Mouse (Mus musculus): ENCODE data around the gene Mrc1.
"Not testable (repeated sequence)": the region's sequence is repeated elsewhere in the genome, so short reads cannot be mapped to it uniquely, and the experiment has no call there.

Gene Mrc1

DNA sequence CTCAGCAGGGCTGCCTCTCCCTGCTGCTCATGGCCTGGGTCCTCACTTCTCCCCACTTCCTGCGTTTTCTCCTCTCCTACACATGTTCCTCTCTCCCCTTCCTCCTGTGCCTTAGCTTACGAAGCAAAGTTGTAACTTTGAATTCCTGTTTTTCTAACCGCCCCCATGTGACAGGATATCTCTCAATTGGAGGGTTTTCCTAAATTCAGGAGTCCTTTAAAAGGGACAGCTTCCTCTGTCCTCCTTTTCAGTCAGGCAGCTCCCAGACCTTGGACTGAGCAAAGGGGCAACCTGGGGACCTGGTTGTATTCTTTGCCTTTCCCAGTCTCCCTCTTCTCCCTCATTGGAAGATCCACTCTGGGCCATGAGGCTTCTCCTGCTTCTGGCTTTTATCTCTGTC lies at the start of gene Mrc1:
TSS of gene Mrc1 (plus strand) at position 244 of the 400 bp plus-strand sequence.
- no peak for DNase-seq (ENCODE audit: low spot score in 2 of 2)

DNA sequence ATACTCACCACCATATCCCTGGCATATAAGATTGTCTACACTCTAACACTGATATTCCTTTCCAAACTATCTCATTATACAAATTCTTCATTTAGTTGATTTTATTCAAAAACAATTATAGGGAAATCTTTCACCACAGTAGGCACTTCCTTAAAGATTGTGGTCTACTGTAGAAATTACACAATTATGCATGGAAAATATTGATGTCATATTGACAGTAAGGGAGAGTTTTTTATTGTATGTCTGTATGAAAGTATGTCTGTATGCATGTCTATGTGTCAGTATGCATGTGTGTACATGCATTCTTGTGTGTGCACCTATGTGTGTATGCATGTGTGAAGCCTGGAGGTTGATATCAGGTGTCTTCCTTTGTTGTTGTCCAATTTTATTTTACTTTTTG lies 44.8 kb upstream of the Mrc1 start:
- no peak for DNase-seq (ENCODE audit: low spot score in 2 of 2)

DNA sequence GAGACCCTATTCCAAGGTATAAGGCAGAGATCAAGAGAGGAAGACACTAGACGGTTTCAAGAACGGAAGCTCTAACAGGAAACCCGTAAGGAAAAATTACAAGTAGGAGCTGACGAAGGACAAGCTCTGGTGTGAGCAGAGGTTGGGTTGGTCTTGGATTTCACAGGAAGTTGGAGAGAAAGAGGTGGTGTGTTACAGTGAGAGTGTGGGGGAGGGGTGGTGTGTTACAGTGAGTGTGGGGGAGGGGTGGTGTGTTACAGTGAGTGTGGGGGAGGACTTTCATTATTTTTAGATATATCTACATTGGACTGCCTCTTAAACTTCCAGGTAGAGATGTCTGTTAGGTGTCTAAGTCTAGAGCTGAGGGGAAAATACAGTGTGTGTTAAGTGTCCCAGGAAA lies 38.5 kb upstream of the Mrc1 start:
- DNase-seq (ENCODE audit: low spot score in 2 of 2): no peak

DNA sequence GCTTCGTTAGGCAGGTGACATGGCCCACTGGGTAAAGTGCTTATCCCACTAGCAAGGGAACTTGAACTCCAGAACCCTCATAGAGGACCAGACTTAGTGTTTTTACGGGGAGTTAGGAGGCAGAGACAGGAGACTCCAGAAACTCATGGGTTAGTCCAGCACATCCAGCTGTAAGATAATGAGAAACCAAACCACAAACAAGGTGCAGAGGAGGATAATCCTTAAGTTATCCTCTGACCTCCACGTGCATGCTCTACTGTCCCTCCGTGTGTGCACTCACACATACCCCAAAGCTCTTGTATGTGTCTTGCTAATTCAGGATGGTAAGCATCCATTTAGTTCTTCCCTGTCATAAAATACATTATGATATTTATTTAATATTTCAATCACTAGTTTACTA lies 37.6 kb upstream of the Mrc1 start:
- no peak for DNase-seq (ENCODE audit: low spot score in 2 of 2)

DNA sequence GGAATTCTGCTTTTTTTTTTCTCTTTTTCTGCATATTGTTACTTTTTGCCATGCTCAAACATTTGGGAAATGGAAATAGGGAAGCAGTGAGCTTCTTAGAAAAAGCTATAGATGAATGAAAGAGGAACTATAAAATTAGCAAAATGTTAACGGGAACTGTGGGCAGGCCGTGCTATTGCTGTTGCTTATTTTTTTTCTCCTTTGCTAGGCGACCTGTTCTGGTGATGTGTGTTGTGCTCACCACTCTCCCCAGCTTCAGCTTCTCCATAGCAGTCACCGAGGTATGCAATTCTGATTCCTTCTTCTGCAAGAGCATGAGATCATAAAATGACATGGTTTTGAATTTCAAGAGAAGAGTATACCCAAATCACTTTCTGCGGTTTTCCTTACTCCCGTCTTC lies 37.1 kb upstream of the Mrc1 start:
- DNase-seq (ENCODE audit: low spot score in 2 of 2): no peak

DNA sequence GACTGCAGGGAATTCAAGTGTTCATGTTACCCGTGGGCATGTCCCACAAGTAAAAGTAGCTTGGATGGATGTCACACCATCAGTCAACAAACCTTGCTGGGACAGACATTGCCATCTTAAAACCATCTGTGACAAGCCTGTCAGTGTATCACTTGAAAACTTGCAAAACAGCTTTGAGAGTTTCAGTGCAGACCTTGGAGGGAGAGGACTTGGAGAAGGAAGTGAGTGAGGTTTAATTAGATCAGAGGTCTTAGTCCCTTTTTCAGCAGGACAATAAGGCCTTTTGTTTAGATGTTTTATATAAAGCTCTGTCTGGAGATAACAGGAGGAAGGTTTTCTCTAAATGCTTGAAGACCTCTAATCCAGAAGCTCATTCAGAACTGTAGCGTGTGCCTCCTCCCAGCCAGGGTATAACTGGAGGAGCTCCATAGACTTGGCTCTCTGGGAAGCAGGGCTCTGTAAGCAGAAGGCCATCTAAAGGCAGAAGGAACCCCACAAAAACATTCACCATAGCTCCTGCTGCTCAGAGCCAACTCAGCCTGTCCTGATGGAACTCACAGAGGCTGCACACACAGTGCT lies 30.8 kb upstream of the Mrc1 start:
- not testable (repeated sequence) for DNase-seq (ENCODE audit: low spot score in 2 of 2)

DNA sequence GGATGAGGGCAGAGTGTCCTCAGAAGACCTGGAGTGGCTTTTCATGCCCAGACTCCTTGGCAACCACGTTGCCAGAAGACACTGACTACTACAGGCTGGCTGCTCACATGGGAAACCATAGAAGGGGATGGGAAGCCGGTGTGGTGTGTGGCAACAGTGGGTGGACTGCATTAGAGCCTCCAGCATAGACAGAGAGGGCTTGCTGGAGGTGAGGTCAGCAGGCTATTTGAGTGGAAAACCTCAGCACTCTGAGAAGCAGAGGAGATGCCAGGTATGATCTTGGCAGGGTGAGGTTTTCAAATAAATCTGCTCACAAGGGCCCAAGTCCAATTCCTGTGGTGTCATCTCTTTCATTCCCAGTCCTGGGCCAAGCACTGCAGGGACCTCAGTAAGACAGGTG lies 29.6 kb upstream of the Mrc1 start:
- no peak for DNase-seq (ENCODE audit: low spot score in 2 of 2)

DNA sequence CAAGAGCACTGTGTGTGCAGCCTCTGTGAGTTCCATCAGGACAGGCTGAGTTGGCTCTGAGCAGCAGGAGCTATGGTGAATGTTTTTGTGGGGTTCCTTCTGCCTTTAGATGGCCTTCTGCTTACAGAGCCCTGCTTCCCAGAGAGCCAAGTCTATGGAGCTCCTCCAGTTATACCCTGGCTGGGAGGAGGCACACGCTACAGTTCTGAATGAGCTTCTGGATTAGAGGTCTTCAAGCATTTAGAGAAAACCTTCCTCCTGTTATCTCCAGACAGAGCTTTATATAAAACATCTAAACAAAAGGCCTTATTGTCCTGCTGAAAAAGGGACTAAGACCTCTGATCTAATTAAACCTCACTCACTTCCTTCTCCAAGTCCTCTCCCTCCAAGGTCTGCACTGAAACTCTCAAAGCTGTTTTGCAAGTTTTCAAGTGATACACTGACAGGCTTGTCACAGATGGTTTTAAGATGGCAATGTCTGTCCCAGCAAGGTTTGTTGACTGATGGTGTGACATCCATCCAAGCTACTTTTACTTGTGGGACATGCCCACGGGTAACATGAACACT lies 28.2 kb upstream of the Mrc1 start:
- not testable (repeated sequence) for DNase-seq (ENCODE audit: low spot score in 2 of 2)

DNA sequence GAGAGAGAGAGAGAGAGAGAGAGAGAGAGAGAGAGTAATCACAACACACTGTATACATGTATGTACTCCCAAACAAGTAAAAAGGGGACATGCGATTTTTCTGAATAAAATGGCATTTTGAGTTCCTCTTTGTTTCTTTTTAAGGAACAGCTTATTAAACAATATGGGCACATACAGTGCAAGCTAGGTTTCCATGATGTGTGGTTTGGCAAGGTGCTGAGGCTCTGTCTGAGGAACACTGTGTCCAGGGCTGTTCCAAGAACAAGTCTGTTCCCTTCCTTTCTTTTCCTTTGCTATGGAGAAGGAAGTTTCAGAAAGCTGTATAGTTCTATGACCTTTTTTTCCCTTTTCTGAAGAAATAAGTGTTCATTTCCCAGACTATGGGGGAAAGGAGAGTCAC lies 24.9 kb upstream of the Mrc1 start:
- DNase-seq (ENCODE audit: low spot score in 2 of 2): no peak

DNA sequence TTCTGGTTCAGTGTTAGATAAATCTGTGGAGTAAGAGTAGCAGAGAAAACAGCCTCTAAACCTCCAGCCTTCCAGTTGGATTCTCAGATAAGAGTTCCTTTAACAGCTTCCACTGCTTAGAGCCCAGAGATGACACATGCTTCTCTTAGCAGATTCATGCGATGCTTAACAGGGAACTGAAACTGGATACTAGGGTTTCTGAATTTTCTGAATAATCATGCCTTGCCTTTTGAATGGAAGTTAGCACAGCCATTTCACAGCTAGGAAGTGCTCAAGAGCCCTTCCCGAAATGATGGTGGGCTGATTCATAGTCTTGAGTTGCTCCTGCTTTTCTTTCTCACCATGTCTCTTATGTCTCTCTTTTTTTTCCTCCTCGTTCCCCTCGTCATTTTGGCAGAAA lies 22.4 kb upstream of the Mrc1 start:
- DNase-seq (ENCODE audit: low spot score in 2 of 2): no peak

DNA sequence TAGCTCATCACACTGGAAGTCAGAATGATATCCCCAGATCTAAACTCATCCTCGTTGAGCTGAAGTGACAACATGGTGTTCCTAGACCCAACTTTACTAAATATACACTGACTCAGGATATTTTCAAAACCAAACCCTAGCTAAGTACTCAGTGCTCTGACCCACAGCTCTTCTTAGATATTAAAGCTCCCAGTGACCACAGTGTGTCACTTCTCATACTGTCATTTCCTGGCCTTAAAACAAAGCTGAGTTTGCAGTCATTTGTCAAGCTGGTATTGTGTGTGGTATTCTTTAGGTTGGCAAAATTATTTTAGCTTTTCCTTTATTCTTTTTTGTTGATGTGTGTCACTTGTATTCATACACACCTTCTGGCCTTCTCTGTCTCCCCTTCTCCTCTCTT lies 18.5 kb upstream of the Mrc1 start:
- DNase-seq (ENCODE audit: low spot score in 2 of 2): no peak

DNA sequence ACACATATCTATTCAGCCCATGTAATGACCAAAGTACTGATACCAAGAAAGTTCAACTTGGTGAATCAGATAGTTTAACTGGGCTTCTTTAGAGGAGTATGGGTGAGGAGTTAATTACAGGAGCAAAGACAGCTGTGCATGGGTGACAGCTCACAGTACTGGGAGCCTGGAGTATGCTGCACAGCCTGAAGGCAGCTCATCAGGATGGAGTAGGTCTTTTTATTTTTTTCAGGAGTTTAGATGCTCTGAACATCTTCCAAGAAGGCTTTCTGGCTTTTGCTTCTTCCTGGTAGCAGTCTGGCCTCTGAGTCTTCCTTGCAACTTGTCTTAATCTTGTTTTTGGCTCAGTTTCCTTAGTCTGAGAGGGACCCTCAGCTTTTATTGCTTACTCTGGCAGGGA lies 17.6 kb upstream of the Mrc1 start:
- no peak for DNase-seq (ENCODE audit: low spot score in 2 of 2)

DNA sequence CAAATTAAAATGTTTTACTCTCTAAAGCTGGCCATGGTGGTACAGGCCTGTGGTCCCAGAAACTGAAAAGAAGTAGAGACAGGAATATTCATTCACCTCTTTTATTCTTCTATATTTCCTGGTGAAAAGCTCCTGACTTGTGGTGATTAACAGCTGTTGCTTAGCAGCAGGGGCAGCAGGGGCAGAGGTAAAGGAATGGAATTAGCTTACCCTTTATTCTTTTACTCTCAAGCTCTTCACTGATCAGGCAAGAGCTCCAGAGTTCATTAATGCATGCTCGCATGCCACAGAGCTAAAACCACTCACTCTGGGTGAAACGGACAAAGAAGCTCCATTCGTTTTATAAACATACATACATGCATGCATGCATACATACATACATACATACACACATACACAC lies 14.4 kb upstream of the Mrc1 start:
- DNase-seq (ENCODE audit: low spot score in 2 of 2): no peak

DNA sequence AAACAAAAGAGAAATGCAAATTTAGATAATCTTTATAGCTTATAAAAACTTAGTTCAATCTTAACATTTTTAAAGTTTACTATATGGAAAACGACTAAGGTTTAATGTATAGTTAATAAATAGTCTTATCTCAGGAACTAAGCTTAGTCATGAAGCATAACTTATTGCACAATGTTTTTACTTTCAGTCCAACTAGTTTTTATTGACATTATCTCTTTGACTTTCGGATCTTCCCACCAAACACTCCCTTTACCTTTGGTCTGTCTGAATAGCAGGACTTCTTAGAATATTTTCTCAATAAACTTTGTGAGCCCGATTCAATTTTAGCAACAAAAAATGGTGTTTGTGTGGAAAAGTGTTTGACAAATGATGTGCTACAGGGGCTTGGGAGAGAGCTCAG lies 12.5 kb upstream of the Mrc1 start:
- DNase-seq (ENCODE audit: low spot score in 2 of 2): no peak

DNA sequence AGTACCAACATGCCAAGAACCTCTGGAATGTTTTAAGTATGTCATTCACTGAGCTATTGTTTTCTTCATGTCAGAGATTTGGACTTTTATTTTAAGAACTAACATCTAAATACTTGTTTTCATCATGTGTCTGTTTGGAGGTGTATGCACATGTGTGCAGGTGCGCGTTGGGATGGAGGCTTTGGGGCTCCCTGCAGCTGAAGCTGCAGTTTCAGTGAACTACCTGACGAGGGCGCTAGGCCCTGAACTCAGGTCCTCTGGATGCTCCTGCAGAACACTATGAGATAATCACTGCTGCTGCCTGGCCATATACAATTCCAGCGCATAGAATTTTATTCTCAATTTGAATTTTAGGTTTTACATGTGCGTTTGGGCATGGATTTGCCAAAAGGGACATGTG lies 11.1 kb upstream of the Mrc1 start:
- DNase-seq (ENCODE audit: low spot score in 2 of 2): no peak

DNA sequence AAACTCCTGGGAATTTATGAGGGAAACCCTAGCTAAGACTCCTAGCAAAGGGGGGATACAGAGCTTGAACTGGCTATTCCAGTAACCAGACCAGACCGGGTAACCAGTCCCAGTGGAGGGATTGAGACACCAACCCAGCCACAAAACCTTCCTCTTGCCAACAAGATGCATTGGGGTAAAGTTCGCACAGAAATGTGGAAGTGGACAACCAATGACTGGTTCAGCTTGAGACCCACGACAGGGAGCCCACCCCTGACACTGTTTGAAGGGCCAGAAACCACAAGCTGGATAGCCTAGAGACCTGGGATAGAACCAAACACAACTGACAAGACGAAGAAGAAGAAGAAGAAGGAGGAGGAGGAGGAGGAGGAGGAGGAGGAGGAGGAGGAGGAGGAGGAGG lies 4.8 kb upstream of the Mrc1 start:
- no peak for DNase-seq (ENCODE audit: low spot score in 2 of 2)

DNA sequence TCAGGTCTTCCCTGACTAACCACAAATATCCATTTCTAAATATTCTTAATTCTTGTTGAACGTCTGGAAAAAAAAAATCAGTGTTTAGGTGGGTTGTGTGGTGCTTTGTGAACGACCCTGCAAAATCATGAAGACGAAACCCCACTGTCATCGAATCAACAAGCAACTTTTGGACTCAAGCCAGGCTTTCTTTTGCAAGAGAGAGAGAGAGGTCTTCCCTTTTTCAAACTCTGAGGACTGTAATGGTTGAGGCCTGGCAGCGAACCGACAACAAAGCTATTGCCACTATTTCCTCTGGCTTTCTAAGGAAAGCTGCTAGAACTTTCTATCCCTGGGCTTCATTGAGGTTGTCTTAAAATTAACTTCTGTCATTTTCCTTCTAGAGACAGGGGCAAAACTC lies 697 bp upstream of the Mrc1 start:
- no peak for DNase-seq (ENCODE audit: low spot score in 2 of 2)

DNA sequence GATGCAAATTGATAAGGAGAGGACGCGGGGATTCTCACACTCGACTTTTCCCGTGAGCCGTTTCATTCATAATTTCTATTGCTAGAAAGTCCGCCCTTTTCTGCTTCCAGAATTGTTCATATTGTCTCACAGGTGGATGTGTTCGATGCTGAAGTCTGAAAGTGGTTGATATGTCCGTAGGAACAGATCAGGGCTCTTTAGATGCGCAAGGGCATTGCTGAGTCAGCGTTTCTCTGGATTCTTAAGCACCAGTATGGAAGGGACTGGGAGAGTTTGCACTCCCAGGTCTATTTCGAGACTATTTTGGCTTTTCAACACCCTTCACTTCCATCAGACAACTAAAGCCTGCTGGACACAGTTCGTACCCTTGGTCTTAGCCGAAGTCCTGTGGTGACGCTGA lies 787 bp downstream of the Mrc1 start:
- DNase-seq (ENCODE audit: low spot score in 2 of 2): no peak

DNA sequence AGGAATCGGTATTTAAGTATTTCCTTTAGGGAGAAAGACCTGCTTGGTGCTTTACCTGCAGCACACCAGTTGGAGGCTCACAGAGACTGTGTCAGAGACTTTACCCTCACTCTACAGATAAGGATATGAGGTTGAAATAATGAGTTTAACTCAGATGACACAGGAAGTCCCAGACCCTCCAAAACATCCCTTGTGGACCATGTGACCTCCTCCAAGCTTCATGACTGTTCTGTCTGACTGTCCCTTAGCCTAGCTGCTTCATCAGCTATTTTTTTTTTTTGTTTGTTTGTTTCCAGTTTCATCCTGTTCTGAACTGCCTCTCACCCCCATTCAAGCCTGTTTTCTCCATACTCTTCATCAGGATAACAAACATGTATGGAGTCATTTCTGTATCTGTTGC lies 3.7 kb downstream of the Mrc1 start:
- no peak for DNase-seq (ENCODE audit: low spot score in 2 of 2)

DNA sequence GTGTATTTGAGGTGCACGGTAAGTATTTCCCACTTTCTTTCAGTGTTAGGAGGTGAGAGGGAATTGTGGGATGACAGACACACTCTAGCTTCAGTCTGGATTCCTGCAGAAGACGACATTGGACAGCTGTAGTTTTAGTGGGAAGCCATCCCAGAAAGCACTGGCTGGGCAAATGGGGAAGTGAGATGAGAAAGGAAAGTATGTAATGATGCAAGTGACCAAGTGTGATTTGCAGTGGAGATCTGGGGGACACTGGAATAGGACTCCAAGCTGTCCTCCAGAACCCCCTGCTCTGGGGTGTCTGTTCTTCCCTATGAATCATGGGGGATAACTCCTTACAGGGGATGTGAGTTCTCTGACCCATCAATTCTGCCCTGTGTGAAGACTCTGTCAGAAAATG lies 4.8 kb downstream of the Mrc1 start:
- no peak for DNase-seq (ENCODE audit: low spot score in 2 of 2)

DNA sequence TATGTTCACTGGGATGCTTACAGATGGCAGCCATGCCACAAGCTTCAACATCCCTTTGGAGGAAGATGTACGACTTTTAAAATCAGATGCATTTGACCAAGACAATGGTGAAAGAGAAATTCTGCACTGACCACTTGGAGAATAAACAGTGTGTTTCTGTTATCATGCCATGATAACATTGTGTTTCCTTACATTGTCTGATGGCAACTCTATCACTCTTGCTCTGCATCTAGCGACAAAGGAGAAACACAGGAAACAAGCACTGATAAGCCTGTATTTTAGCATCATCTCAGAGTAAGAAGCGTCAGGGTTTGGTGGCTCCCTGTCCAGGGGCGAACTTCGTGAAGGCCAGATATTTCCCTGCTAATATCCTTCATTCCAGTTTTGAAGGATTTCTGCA lies 6.1 kb downstream of the Mrc1 start:
- no peak for DNase-seq (ENCODE audit: low spot score in 2 of 2)

DNA sequence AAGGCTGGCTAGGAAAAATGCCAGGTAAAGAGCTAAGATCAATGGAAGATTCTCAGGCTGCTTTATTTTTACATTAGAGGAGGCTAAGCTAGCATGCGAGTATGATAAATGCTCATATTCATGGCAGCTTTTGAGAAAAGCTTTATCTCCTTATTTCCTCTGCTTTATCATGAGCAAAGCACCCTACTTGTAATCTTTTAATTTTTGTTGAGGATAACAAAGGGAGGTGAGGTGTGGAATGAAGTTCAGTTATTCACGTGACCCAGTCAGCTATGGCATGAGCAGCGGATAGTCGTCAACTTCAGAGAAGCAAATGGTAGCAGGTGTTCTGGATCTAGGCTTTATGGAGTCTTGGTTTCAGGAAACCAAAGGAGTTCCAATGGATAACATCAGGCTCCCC lies 7.7 kb downstream of the Mrc1 start:
- no peak for DNase-seq (ENCODE audit: low spot score in 2 of 2)

DNA sequence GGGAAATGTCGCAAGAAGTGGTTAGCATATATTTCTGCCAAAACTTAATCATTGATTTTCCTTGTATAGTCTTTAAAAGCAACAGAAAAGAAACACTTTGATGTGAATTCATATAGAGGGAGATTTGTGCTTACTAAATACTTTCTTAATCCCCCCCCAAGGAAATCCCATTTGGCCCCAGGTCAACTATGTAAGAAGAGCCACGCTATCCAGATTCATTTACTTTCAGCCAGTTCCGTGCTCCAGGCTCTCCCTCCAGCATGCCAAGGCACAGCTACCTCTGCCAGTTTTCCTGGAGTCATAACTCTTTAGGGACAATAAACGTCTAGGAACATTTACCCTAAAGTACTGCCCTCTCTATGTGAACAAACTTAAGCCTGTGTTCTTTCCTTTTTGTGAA lies 8.5 kb downstream of the Mrc1 start:
- no peak for DNase-seq (ENCODE audit: low spot score in 2 of 2)

DNA sequence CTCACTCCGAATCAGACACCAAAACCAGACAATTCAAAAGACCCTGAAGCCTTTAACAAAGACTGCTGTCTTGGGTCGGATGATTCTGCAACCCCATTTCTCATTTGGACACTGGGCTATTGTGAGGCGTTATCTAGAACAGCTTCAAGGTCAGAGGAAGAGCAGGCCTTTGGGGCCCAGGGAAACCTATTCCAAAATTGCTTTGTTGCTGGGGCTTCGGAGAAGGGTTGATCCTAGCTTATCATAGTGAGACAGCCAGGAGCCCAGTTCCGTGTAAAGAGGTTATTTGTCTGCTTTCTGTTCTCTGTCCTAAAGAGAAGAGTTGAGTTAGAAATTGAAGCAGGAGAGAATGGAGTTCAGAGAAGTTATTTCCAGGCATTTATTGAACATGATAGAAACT lies 10.0 kb downstream of the Mrc1 start:
- no peak for DNase-seq (ENCODE audit: low spot score in 2 of 2)
